Mouse (Mus musculus) myocyte (in vitro differentiated cells): ENCODE measurements around the gene Mvp. TPM values are rescaled to one million over a fixed set of nuclear protein-coding genes. Genes with fewer than 3 reads are reported as not detected.

Experiments used
- H3K27me3 ChIP-seq: one replicate; pipeline ENCODE4 v1.6.1; 2011; ENCODE audit not compliant: control insufficient read depth, insufficient read depth, insufficient read length
- H3K36me3 ChIP-seq: one replicate; pipeline ENCODE4 v1.6.1; 2011; ENCODE audit not compliant: control insufficient read depth, insufficient read depth
- H3K4me2 ChIP-seq: one replicate; pipeline ENCODE4 v1.6.1; 2011; ENCODE audit warnings: low read depth, control low read depth
- H3K4me3 ChIP-seq: one replicate; pipeline ENCODE4 v1.5.1; 2011; ENCODE audit warnings: mild to moderate bottlenecking, control low read depth, moderate library complexity
- H3K79me2 ChIP-seq: one replicate; pipeline ENCODE4 v1.6.1; 2011; ENCODE audit not compliant: control insufficient read depth, insufficient read depth
- H3ac ChIP-seq: one replicate; pipeline ENCODE4 v1.6.1; 2011; ENCODE audit not compliant: control insufficient read depth, insufficient read length
- CEBPB ChIP-seq: IDR thresholded peaks from 2 replicates; pipeline ENCODE4 v1.6.1; 2011; ENCODE audit warnings: mild to moderate bottlenecking, moderate library complexity; ENCODE audit not compliant: poor library complexity, insufficient read depth, severe bottlenecking
- E2F4 ChIP-seq: IDR thresholded peaks from one replicate; pipeline ENCODE4 v1.6.1; 2011; ENCODE audit warnings: mild to moderate bottlenecking, control low read depth, moderate library complexity; ENCODE audit not compliant: insufficient read depth
- MAX ChIP-seq: IDR thresholded peaks from one replicate; pipeline ENCODE4 v1.6.1; 2011; ENCODE audit warnings: low read depth, mild to moderate bottlenecking, control low read depth
- MYOD1 ChIP-seq, 3 experiments: IDR thresholded peaks; one replicate each; pipeline ENCODE4 v1.6.1; 2011; ENCODE audit warnings: control low read depth in 2 of 3, low read depth in 2 of 3, mild to moderate bottlenecking in 2 of 3, moderate library complexity in 1 of 3; ENCODE audit not compliant: insufficient read length in 2 of 3, control insufficient read depth in 1 of 3
- MYOG ChIP-seq, 3 experiments: IDR thresholded peaks; one replicate each; pipeline ENCODE4 v1.6.1; 2011; ENCODE audit warnings: control low read depth in 2 of 3, low read depth in 2 of 3, mild to moderate bottlenecking in 2 of 3; ENCODE audit not compliant: insufficient read length in 2 of 3, control insufficient read depth in 1 of 3, insufficient read depth in 1 of 3
- POLR2A ChIP-seq: IDR thresholded peaks from one replicate; pipeline ENCODE4 v1.6.1; 2011; ENCODE audit warnings: low read depth, mild to moderate bottlenecking, control low read depth, moderate library complexity; ENCODE audit not compliant: insufficient read length
- POLR2AphosphoS2 ChIP-seq: IDR thresholded peaks from one replicate; pipeline ENCODE4 v1.6.1; 2011; ENCODE audit warnings: low read depth, control low read depth; ENCODE audit not compliant: insufficient read length
- REST ChIP-seq: IDR thresholded peaks from one replicate; pipeline ENCODE4 v1.6.1; 2011; ENCODE audit warnings: mild to moderate bottlenecking, control low read depth, moderate library complexity; ENCODE audit not compliant: insufficient read depth, insufficient read length
- SRF ChIP-seq: IDR thresholded peaks from one replicate; pipeline ENCODE4 v1.6.1; 2011; ENCODE audit warnings: low read depth; ENCODE audit not compliant: control insufficient read depth, insufficient read length
- TCF12 ChIP-seq: IDR thresholded peaks from one replicate; pipeline ENCODE4 v1.6.1; 2011; ENCODE audit warnings: mild to moderate bottlenecking, control low read depth; ENCODE audit not compliant: poor library complexity, insufficient read depth, severe bottlenecking
- TCF3 ChIP-seq: IDR thresholded peaks from one replicate; pipeline ENCODE4 v1.6.1; 2011; ENCODE audit warnings: low read depth, control low read depth; ENCODE audit not compliant: insufficient read length
- USF1 ChIP-seq: IDR thresholded peaks from one replicate; pipeline ENCODE4 v1.6.1; 2011; ENCODE audit warnings: low read depth, mild to moderate bottlenecking, control low read depth, moderate library complexity
- polyA plus RNA-seq: library from polyadenylated mRNA; unstranded; fragments of >200 nt; fragmentation: generic; extraction: Trizol; gene quantifications from one replicate; pipeline ENCODE4 v1.2.1, GENCODE M21; 2012; ENCODE audit warnings: missing spikeins

Gene Mvp
- polyA plus RNA-seq, 1 experiment, result 111 TPM

DNA sequence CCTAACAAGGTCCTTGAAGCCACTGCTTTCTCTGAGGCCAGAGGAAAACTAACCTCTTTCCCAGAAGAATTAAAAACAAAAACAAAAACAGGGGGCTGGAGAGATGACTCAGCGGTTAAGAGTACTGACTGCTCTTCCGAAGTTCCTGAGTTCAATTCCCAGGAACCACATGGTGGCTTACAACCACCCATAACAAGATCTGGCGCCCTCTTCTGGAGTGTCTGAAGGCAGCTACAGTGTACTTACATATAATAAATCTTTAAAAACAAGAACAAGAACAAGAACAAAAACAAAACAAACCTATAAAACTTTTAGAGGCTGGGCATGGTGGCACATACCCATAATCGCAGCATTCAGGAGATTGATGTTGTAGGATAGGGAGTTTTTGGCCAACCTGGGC is 18.0 kb downstream of the Mvp start:
- Histone ChIP-seq H3K27me3 (no peaks in the 10 kb centered on the region), H3ac (no peak overlapping the region), H3K36me3 (peaks cover 5% of the 10 kb centered on the region), H3K79me2 (no peaks in the 10 kb centered on the region), H3K4me3 (no peak overlapping the region), H3K4me2 (no peak overlapping the region)
- no peak for TF ChIP-seq MYOD1 (IDR thresholded peaks at IDR 0.05; ENCODE audit: control insufficient read depth in 1 of 3, insufficient read length in 2 of 3, low read depth in 2 of 3)
- no peak for TF ChIP-seq E2F4
- TF ChIP-seq SRF, result no peak
- TF ChIP-seq MAX, result no peak
- no peak for TF ChIP-seq TCF3
- TF ChIP-seq CEBPB, result no peak
- TF ChIP-seq POLR2A, result no peak
- TF ChIP-seq MYOG (IDR thresholded peaks at IDR 0.05; ENCODE audit: control insufficient read depth in 1 of 3, insufficient read depth in 1 of 3, insufficient read length in 2 of 3, low read depth in 2 of 3), result no peak
- TF ChIP-seq USF1, result no peak
- TF ChIP-seq TCF12, result no peak
- TF ChIP-seq REST, result no peak
- no peak for TF ChIP-seq POLR2AphosphoS2

DNA sequence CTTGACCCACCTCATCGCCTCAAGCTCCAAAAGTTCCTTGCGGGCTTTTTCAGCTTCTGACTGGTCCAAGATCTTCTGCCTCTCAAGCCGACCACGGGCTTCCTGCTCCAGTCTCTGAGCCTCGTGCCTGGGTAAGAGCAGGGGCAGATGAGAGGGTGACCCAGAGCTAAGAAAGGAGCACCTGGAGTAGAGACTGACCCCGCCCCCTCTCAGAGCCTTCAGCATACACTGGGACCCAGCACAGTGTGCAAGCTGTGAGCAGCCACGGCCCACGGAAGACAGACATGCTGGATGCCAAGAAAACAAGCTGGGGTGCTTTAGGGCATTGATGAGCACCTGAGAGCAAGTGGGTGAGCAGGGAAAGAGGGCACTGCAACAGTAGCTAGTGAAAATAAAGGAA is 25.6 kb downstream of the Mvp start:
- no peaks in the 10 kb centered on the region for H3K27me3 ChIP-seq
- H3K79me2 ChIP-seq, result no peaks in the 10 kb centered on the region
- no peak overlapping the region for H3ac ChIP-seq
- no peaks in the 10 kb centered on the region for H3K36me3 ChIP-seq
- H3K4me3 ChIP-seq, result no peak overlapping the region
- TF ChIP-seq REST (no peak), POLR2AphosphoS2 (no peak), E2F4 (no peak), SRF (no peak), MAX (no peak), MYOD1 (IDR thresholded peaks at IDR 0.05; ENCODE audit: control insufficient read depth in 1 of 3, insufficient read length in 2 of 3, low read depth in 2 of 3) (no peak), MYOG (IDR thresholded peaks at IDR 0.05; ENCODE audit: control insufficient read depth in 1 of 3, insufficient read depth in 1 of 3, insufficient read length in 2 of 3, low read depth in 2 of 3) (no peak), TCF3 (no peak), TCF12 (no peak), CEBPB (no peak), POLR2A (no peak), USF1 (no peak)
- no peak overlapping the region for H3K4me2 ChIP-seq

DNA sequence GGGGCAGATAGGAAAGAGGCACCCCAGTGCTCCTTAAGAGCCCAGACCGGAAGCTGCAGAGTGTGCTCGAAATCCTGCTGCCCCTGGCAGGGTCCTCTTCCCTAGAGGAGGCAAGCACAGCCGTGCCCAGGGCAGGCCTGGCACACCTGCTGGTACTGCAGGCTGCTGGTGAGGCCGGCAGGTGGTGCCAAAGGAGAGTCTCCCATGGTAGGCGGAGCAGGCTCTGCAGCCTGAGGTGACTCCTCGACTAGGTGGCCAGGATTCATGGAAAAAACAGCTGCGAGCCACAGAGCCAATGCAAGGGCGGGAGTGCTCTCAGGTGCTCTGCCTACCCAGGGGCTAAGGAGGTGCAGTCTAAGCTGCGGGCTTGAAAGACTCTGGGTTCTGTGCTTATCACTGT is 28.1 kb downstream of the Mvp start:
- no peaks in the 10 kb centered on the region for H3K27me3 ChIP-seq
- no peak overlapping the region for H3K4me3 ChIP-seq
- no peaks in the 10 kb centered on the region for H3K79me2 ChIP-seq
- H3ac ChIP-seq, result no peak overlapping the region
- TF ChIP-seq POLR2AphosphoS2 (peak; percentile 56), TCF3 (no peak), REST (no peak), POLR2A (no peak), MYOG (IDR thresholded peaks at IDR 0.05; ENCODE audit: control insufficient read depth in 1 of 3, insufficient read depth in 1 of 3, insufficient read length in 2 of 3, low read depth in 2 of 3) (peak in 2 of 3 experiments; percentile 26 to 65), MYOD1 (IDR thresholded peaks at IDR 0.05; ENCODE audit: control insufficient read depth in 1 of 3, insufficient read length in 2 of 3, low read depth in 2 of 3) (peak in 1 of 3 experiments; percentile 72), E2F4 (no peak), CEBPB (no peak), MAX (no peak)
- no peaks in the 10 kb centered on the region for H3K36me3 ChIP-seq
- no peak overlapping the region for H3K4me2 ChIP-seq

DNA sequence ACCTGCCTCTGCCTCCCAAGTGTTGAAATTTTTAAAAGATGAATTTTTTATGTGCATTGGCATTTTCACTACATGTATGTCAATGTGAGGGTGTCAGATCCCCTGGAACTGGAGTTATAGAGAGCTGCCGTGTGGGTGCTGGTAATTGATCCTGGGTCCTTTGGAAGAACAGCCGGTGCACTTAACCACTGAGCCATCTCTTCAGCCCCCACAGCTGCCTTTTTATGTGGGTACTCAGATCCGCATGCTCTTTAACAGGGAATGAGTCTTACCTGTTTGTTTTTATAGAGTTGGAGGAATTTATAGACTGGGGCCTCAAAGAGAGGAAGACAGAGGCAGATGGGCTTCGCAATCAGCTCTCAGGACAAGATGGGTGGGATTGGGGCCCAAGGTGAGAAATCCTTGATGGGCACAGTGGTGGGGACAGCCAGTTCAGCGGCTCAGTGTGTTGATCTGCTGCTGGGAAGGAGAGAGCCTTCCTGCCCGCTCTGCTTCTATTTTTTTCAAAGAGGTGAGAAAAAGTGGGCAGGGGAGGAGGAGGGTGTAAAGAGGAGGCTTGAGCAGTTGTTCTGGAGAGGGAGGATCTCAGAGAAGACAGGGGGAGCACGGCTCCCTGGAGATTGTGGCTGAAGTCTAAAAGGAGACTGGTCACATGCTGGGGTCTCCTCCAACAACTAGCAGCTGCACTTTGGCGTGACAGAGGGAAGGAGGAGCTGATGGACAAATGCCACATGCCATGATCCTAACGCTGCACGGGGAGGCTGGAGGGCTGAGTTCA is 29.6 kb downstream of the Mvp start:
- Histone ChIP-seq H3K4me3 (no peak overlapping the region), H3K4me2 (peak overlapping the region; percentile 9), H3K36me3 (peaks cover 5% of the 10 kb centered on the region), H3ac (no peak overlapping the region), H3K27me3 (no peaks in the 10 kb centered on the region), H3K79me2 (no peaks in the 10 kb centered on the region)
- TF ChIP-seq TCF12, result peak; percentile 23
- peak; percentile 61 for TF ChIP-seq POLR2AphosphoS2
- no peak for TF ChIP-seq CEBPB
- TF ChIP-seq TCF3, result no peak
- peak; percentile 13 to 89 (median 67) for TF ChIP-seq MYOD1 (IDR thresholded peaks at IDR 0.05; ENCODE audit: control insufficient read depth in 1 of 3, insufficient read length in 2 of 3, low read depth in 2 of 3)
- TF ChIP-seq SRF, result no peak
- TF ChIP-seq E2F4, result no peak
- peak; percentile 66 for TF ChIP-seq USF1
- TF ChIP-seq POLR2A, result no peak
- no peak for TF ChIP-seq REST
- TF ChIP-seq MAX, result no peak
- peak; percentile 66 to 88 (median 66) for TF ChIP-seq MYOG (IDR thresholded peaks at IDR 0.05; ENCODE audit: control insufficient read depth in 1 of 3, insufficient read depth in 1 of 3, insufficient read length in 2 of 3, low read depth in 2 of 3)
